Mouse (Mus musculus) frontal cortex, postnatal 36 days (tissue): ENCODE data around the gene Inka1.
A peak's percentile ranks its signal among the peaks of the same experiment; 100 is the strongest.

Experiments
- DNase-seq, 2 experiments: peaks; one replicate each; pipeline ENCODE4 v3.0.0; 2022; ENCODE audit warnings: low spot score in 2 of 2

The Inka1 gene

GRCm38 (mm10) chr9:107957141-107957540, 28.5 kb downstream of the Inka1 start:
- DNase-seq = no peak

GRCm38 (mm10) chr9:107955613-107956289, 29.9 kb downstream of the Inka1 start:
- DNase-seq = no peak

- peak; percentile 87 to 93 for DNase-seq
Measured at GRCm38 (mm10) chr9:107950460-107951355, 35.0 kb downstream of the Inka1 start.

- no peak for DNase-seq
Measured at GRCm38 (mm10) chr9:107949922-107950235, 35.8 kb downstream of the Inka1 start, which contains the start of gene Traip. Traip (plus strand) TSS chr9:107950136.

- DNase-seq = no peak
Measured at GRCm38 (mm10) chr9:107949184-107949921, 36.3 kb downstream of the Inka1 start.

- DNase-seq = no peak
Measured at GRCm38 (mm10) chr9:107947241-107948194, 38.2 kb downstream of the Inka1 start.

GRCm38 (mm10) chr9:107936831-107937230, 48.8 kb downstream of the Inka1 start:
- no peak for DNase-seq

GRCm38 (mm10) chr9:107936215-107936822, 49.4 kb downstream of the Inka1 start:
- peak in 1 of 2 experiments; percentile 70 for DNase-seq

GRCm38 (mm10) chr9:107935790-107936214, 49.9 kb downstream of the Inka1 start:
- DNase-seq = peak in 1 of 2 experiments; percentile 67

GRCm38 (mm10) chr9:107935374-107935773, 50.3 kb downstream of the Inka1 start, which contains the start of gene Camkv:
Camkv (plus strand) TSS chr9:107935674.
- no peak for DNase-seq
